Mouse (Mus musculus) forebrain, embryonic 16.5 days (tissue): ENCODE measurements at regions not wholly inside any gene's neighbourhood (a gene's known extent, or its start where the extent isn't known, plus 50 kb on each side); places are given as distances from the start of the nearest gene placed in this dataset.
A peak's percentile ranks its signal among the peaks of the same experiment; 100 is the strongest.

Source experiments
- ATAC-seq: fragments of 200-750 bp; cut with Nextera tagmentation; 2 replicates; pipeline ENCODE4 v1.8.0; 2017; ENCODE audit warnings: mild to moderate bottlenecking, moderate library complexity
- H3K27ac ChIP-seq: fragments of 300-500 bp; sonication (generic); 2 replicates; pipeline ENCODE4 v1.5.1; 2014; ENCODE audit warnings: low read length, control low read depth
- H3K27me3 ChIP-seq: fragments of 300-500 bp; sonication (generic); replicated peaks from 2 replicates; pipeline ENCODE4 v1.6.1; 2014; ENCODE audit warnings: low read length; ENCODE audit not compliant: control insufficient read depth, insufficient read depth
- H3K36me3 ChIP-seq: fragments of 300-500 bp; sonication (generic); 2 replicates; pipeline ENCODE4 v1.6.1; 2014; ENCODE audit not compliant: control insufficient read depth, insufficient read depth
- H3K4me1 ChIP-seq: fragments of 300-500 bp; sonication (generic); replicated peaks from 2 replicates; pipeline ENCODE4 v1.6.1; 2014; ENCODE audit warnings: low read length; ENCODE audit not compliant: control insufficient read depth, insufficient read depth
- H3K4me2 ChIP-seq: fragments of 300-500 bp; sonication (generic); 2 replicates; pipeline ENCODE4 v1.6.1; 2014; ENCODE audit warnings: mild to moderate bottlenecking, low read length, control low read depth
- H3K4me3 ChIP-seq: fragments of 300-500 bp; sonication (generic); replicated peaks from 2 replicates; pipeline ENCODE4 v1.5.1; 2014; ENCODE audit warnings: mild to moderate bottlenecking, low read length, control low read depth
- H3K9ac ChIP-seq: fragments of 300-500 bp; sonication (generic); replicated peaks from 2 replicates; pipeline ENCODE4 v1.6.1; 2014; ENCODE audit warnings: low read depth, low read length, control low read depth
- H3K9me3 ChIP-seq: fragments of 300-500 bp; sonication (generic); 2 replicates; pipeline ENCODE4 v1.6.1; 2016; ENCODE audit warnings: low read length; ENCODE audit not compliant: control insufficient read depth
- WGBS: fragments of 180-500 bp; shearing (Covaris S2); extraction: QIAGEN DNeasy Blood & Tissue Kit; methylation state at CpG from one replicate; pipeline ENCODE4 v1.1.7; 2014; 5-methylcytosine and 5-hydroxymethylcytosine counted together

GRCm38 (mm10) chr13:116709671-116710070, 315.7 kb downstream of the Parp8 start:
- no peak overlapping the region for H3K4me2 ChIP-seq
- no peaks in the 10 kb centered on the region for H3K36me3 ChIP-seq
- no peaks in the 10 kb centered on the region for H3K9me3 ChIP-seq
- 31% methylated on average over 7 of the region's 7 CpGs for WGBS
- no peak overlapping the region for H3K4me3 ChIP-seq
- peaks cover 24% of the 10 kb centered on the region for H3K4me1 ChIP-seq
- H3K9ac ChIP-seq: no peak overlapping the region
- peaks cover 40% of the 10 kb centered on the region for H3K27me3 ChIP-seq
- no peak overlapping the region for H3K27ac ChIP-seq
- ATAC-seq: no peak

GRCm38 (mm10) chr13:116708846-116709245, 316.5 kb downstream of the Parp8 start:
- WGBS: 2% methylated on average over 16 of the region's 16 CpGs
- Histone ChIP-seq H3K4me1 (peaks cover 24% of the 10 kb centered on the region), H3K9me3 (no peaks in the 10 kb centered on the region), H3K4me2 (peak overlapping the region; percentile 38), H3K9ac (0 out of 2 replicates have a peak overlapping the region, but pooled peaks have one; percentile 23), H3K36me3 (no peaks in the 10 kb centered on the region), H3K27me3 (peaks cover 41% of the 10 kb centered on the region), H3K4me3 (peak overlapping the region; percentile 3; the same call in 1 of the 2 replicates), H3K27ac (peak overlapping the region; percentile 45)
- ATAC-seq: no peak

- Histone ChIP-seq H3K27ac (peak overlapping the region; percentile 9), H3K9ac (no peak overlapping the region), H3K36me3 (no peaks in the 10 kb centered on the region), H3K4me1 (peaks cover 24% of the 10 kb centered on the region), H3K4me2 (peak overlapping the region; percentile 38), H3K9me3 (no peaks in the 10 kb centered on the region), H3K4me3 (peak overlapping the region; percentile 18), H3K27me3 (peaks cover 43% of the 10 kb centered on the region)
- no peak for ATAC-seq
- WGBS: 1% methylated on average over 7 of the region's 7 CpGs
These were observed 316.9 kb downstream of the Parp8 start for GRCm38 (mm10) chr13:116708456-116708780.

- Histone ChIP-seq H3K4me1 (peaks cover 24% of the 10 kb centered on the region), H3K27ac (peak overlapping the region; percentile 9), H3K36me3 (no peaks in the 10 kb centered on the region), H3K4me2 (peak overlapping the region; percentile 38), H3K4me3 (peak overlapping the region; percentile 18), H3K27me3 (peaks cover 43% of the 10 kb centered on the region), H3K9ac (no peak overlapping the region; the same call in 1 of the 2 replicates), H3K9me3 (no peaks in the 10 kb centered on the region)
- 2% methylated on average over 20 of the region's 20 CpGs for WGBS
- ATAC-seq: no peak
These were observed 317.5 kb downstream of the Parp8 start for GRCm38 (mm10) chr13:116707621-116708455.

GRCm38 (mm10) chr13:116706401-116707330, 318.7 kb downstream of the Parp8 start:
- peak overlapping the region; percentile 29; the same call in 1 of the 2 replicates for H3K27ac ChIP-seq
- H3K4me3 ChIP-seq: peak overlapping the region; percentile 2

GRCm38 (mm10) chr13:116705611-116706386, 319.5 kb downstream of the Parp8 start:
- ATAC-seq: peak; percentile 61; the same call in 1 of the 2 replicates
- peak overlapping the region; percentile 45 for H3K9ac ChIP-seq
- no peaks in the 10 kb centered on the region for H3K36me3 ChIP-seq
- H3K4me2 ChIP-seq: peak overlapping the region; percentile 62
- no peaks in the 10 kb centered on the region for H3K9me3 ChIP-seq
- H3K4me3 ChIP-seq: peak overlapping the region; percentile 41
- peak overlapping the region; percentile 70 for H3K27ac ChIP-seq
- peaks cover 38% of the 10 kb centered on the region for H3K27me3 ChIP-seq
- under 1% methylated on average over 39 of the region's 39 CpGs for WGBS
- peaks cover 13% of the 10 kb centered on the region for H3K4me1 ChIP-seq

More at GRCm38 (mm10) chr13:116706401-116707330, 318.7 kb downstream of the Parp8 start:
- peaks cover 19% of the 10 kb centered on the region for H3K4me1 ChIP-seq
- H3K4me2 ChIP-seq: peak overlapping the region; percentile 38
- ATAC-seq: no peak
- WGBS: 3% methylated on average over 18 of the region's 18 CpGs
- H3K9ac ChIP-seq: no peak overlapping the region
- H3K27me3 ChIP-seq: peaks cover 38% of the 10 kb centered on the region
- H3K9me3 ChIP-seq: no peaks in the 10 kb centered on the region
- H3K36me3 ChIP-seq: no peaks in the 10 kb centered on the region

GRCm38 (mm10) chr13:116688714-116689113, 336.6 kb downstream of the Parp8 start:
- Histone ChIP-seq H3K36me3 (no peaks in the 10 kb centered on the region), H3K27ac (no peak overlapping the region), H3K9me3 (no peaks in the 10 kb centered on the region), H3K4me2 (no peak overlapping the region), H3K4me3 (no peak overlapping the region), H3K4me1 (no peaks in the 10 kb centered on the region), H3K27me3 (no peaks in the 10 kb centered on the region), H3K9ac (no peak overlapping the region)
- no peak for ATAC-seq
